Mouse (Mus musculus): ENCODE results near the gene Erich3. TPM values are rescaled to one million over a fixed set of nuclear protein-coding genes. Genes with fewer than 3 reads are reported as not detected.
A peak's percentile ranks its signal among the peaks of the same experiment; 100 is the strongest.

Gene Erich3
- polyA plus RNA-seq, 1 experiment from 2014 or later = 0.10 TPM

GRCm38 (mm10) chr3:154741496-154741895 is 77.8 kb downstream of the Erich3 start:
- H3K4me1 ChIP-seq (ENCODE audit: control insufficient read depth, insufficient read depth, low read length) = no peaks in the 10 kb centered on the region
- no peak overlapping the region for H3K27ac ChIP-seq (ENCODE audit: low read length)
- no peaks in the 10 kb centered on the region for H3K36me3 ChIP-seq (ENCODE audit: control insufficient read depth, insufficient read depth, low read length)
- no peak for ATAC-seq (ENCODE audit: insufficient read depth, low FRiP score)
- H3K4me3 ChIP-seq (replicated peaks; ENCODE audit: low read length) = no peak overlapping the region
- WGBS = 69% methylated on average over 5 of the region's 5 CpGs
- no peaks in the 10 kb centered on the region for H3K9me3 ChIP-seq (replicated peaks; ENCODE audit: control insufficient read depth, low read length)
- no peak overlapping the region for H3K9ac ChIP-seq (ENCODE audit: low read length)
- no peaks in the 10 kb centered on the region for H3K27me3 ChIP-seq (ENCODE audit: control insufficient read depth, insufficient read depth, low read length)
- no peak overlapping the region for H3K4me2 ChIP-seq (ENCODE audit: low read depth, low read length)

GRCm38 (mm10) chr3:154742927-154743326 is 79.3 kb downstream of the Erich3 start:
- Histone ChIP-seq H3K4me3 (replicated peaks; ENCODE audit: low read length) (no peak overlapping the region), H3K27me3 (ENCODE audit: control insufficient read depth, insufficient read depth, low read length) (no peaks in the 10 kb centered on the region), H3K36me3 (ENCODE audit: control insufficient read depth, insufficient read depth, low read length) (no peaks in the 10 kb centered on the region), H3K9ac (ENCODE audit: low read length) (no peak overlapping the region), H3K9me3 (replicated peaks; ENCODE audit: control insufficient read depth, low read length) (no peaks in the 10 kb centered on the region), H3K4me2 (ENCODE audit: low read depth, low read length) (no peak overlapping the region), H3K4me1 (ENCODE audit: control insufficient read depth, insufficient read depth, low read length) (no peaks in the 10 kb centered on the region), H3K27ac (ENCODE audit: low read length) (no peak overlapping the region)
- WGBS = 58% methylated on average over 5 of the region's 5 CpGs
- no peak for ATAC-seq (ENCODE audit: insufficient read depth, low FRiP score)

- Histone ChIP-seq H3K4me1 (ENCODE audit: control insufficient read depth, insufficient read depth, low read length) (no peaks in the 10 kb centered on the region), H3K4me2 (ENCODE audit: low read depth, low read length) (no peak overlapping the region), H3K27ac (ENCODE audit: low read length) (no peak overlapping the region), H3K4me3 (replicated peaks; ENCODE audit: low read length) (no peak overlapping the region), H3K27me3 (ENCODE audit: control insufficient read depth, insufficient read depth, low read length) (no peaks in the 10 kb centered on the region), H3K9ac (ENCODE audit: low read length) (no peak overlapping the region), H3K9me3 (replicated peaks; ENCODE audit: control insufficient read depth, low read length) (no peaks in the 10 kb centered on the region), H3K36me3 (ENCODE audit: control insufficient read depth, insufficient read depth, low read length) (no peaks in the 10 kb centered on the region)
- no peak for ATAC-seq (ENCODE audit: insufficient read depth, low FRiP score)
- WGBS = 84% methylated on average over 2 of the region's 2 CpGs
These were observed 80.7 kb downstream of the Erich3 start for GRCm38 (mm10) chr3:154744317-154744716.

GRCm38 (mm10) chr3:154754505-154754904 is 90.8 kb downstream of the Erich3 start:
- Histone ChIP-seq H3K9ac (ENCODE audit: low read length) (no peak overlapping the region), H3K4me2 (ENCODE audit: low read depth, low read length) (no peak overlapping the region), H3K36me3 (ENCODE audit: control insufficient read depth, insufficient read depth, low read length) (no peaks in the 10 kb centered on the region), H3K27ac (ENCODE audit: low read length) (no peak overlapping the region), H3K4me1 (ENCODE audit: control insufficient read depth, insufficient read depth, low read length) (no peaks in the 10 kb centered on the region), H3K9me3 (replicated peaks; ENCODE audit: control insufficient read depth, low read length) (no peaks in the 10 kb centered on the region), H3K27me3 (ENCODE audit: control insufficient read depth, insufficient read depth, low read length) (no peaks in the 10 kb centered on the region), H3K4me3 (replicated peaks; ENCODE audit: low read length) (no peak overlapping the region)
- peak; percentile 53; the same call in 1 of the 2 replicates for ATAC-seq (ENCODE audit: insufficient read depth, low FRiP score)
- 45% methylated on average over 3 of the region's 3 CpGs for WGBS

GRCm38 (mm10) chr3:154755225-154755624 is 91.6 kb downstream of the Erich3 start:
- no peak overlapping the region for H3K4me3 ChIP-seq (replicated peaks; ENCODE audit: low read length)
- 75% methylated on average over 3 of the region's 3 CpGs for WGBS
- no peak overlapping the region for H3K9ac ChIP-seq (ENCODE audit: low read length)
- H3K27me3 ChIP-seq (ENCODE audit: control insufficient read depth, insufficient read depth, low read length) = no peaks in the 10 kb centered on the region
- H3K27ac ChIP-seq (ENCODE audit: low read length) = no peak overlapping the region
- H3K36me3 ChIP-seq (ENCODE audit: control insufficient read depth, insufficient read depth, low read length) = no peaks in the 10 kb centered on the region
- no peaks in the 10 kb centered on the region for H3K4me1 ChIP-seq (ENCODE audit: control insufficient read depth, insufficient read depth, low read length)
- no peak overlapping the region for H3K4me2 ChIP-seq (ENCODE audit: low read depth, low read length)
- ATAC-seq (ENCODE audit: insufficient read depth, low FRiP score) = no peak
- H3K9me3 ChIP-seq (replicated peaks; ENCODE audit: control insufficient read depth, low read length) = no peaks in the 10 kb centered on the region

- 77% methylated on average over 3 of the region's 3 CpGs for WGBS
- Histone ChIP-seq H3K4me2 (ENCODE audit: low read depth, low read length) (no peak overlapping the region), H3K4me1 (ENCODE audit: control insufficient read depth, insufficient read depth, low read length) (no peaks in the 10 kb centered on the region), H3K9me3 (replicated peaks; ENCODE audit: control insufficient read depth, low read length) (no peaks in the 10 kb centered on the region), H3K27ac (ENCODE audit: low read length) (no peak overlapping the region), H3K36me3 (ENCODE audit: control insufficient read depth, insufficient read depth, low read length) (no peaks in the 10 kb centered on the region), H3K9ac (ENCODE audit: low read length) (no peak overlapping the region), H3K27me3 (ENCODE audit: control insufficient read depth, insufficient read depth, low read length) (no peaks in the 10 kb centered on the region), H3K4me3 (replicated peaks; ENCODE audit: low read length) (no peak overlapping the region)
- no peak for ATAC-seq (ENCODE audit: insufficient read depth, low FRiP score)
These were observed 94.4 kb downstream of the Erich3 start for GRCm38 (mm10) chr3:154758089-154758488.

GRCm38 (mm10) chr3:154761108-154761507 is 97.4 kb downstream of the Erich3 start:
- H3K27me3 ChIP-seq (ENCODE audit: control insufficient read depth, insufficient read depth, low read length) = no peaks in the 10 kb centered on the region
- H3K4me1 ChIP-seq (ENCODE audit: control insufficient read depth, insufficient read depth, low read length) = no peaks in the 10 kb centered on the region
- H3K27ac ChIP-seq (ENCODE audit: low read length) = no peak overlapping the region
- 81% methylated on average over 3 of the region's 3 CpGs for WGBS
- ATAC-seq (ENCODE audit: insufficient read depth, low FRiP score) = no peak
- no peak overlapping the region for H3K4me2 ChIP-seq (ENCODE audit: low read depth, low read length)
- no peaks in the 10 kb centered on the region for H3K36me3 ChIP-seq (ENCODE audit: control insufficient read depth, insufficient read depth, low read length)
- H3K9me3 ChIP-seq (replicated peaks; ENCODE audit: control insufficient read depth, low read length) = no peaks in the 10 kb centered on the region
- no peak overlapping the region for H3K4me3 ChIP-seq (replicated peaks; ENCODE audit: low read length)
- no peak overlapping the region for H3K9ac ChIP-seq (ENCODE audit: low read length)

- no peak overlapping the region for H3K27ac ChIP-seq (ENCODE audit: low read length)
These were observed 99.7 kb downstream of the Erich3 start for GRCm38 (mm10) chr3:154763374-154763773.

GRCm38 (mm10) chr3:154764115-154764514 is 100.5 kb downstream of the Erich3 start:
- ATAC-seq (ENCODE audit: insufficient read depth, low FRiP score) = no peak
- 76% methylated on average over 7 of the region's 7 CpGs for WGBS
- H3K27ac ChIP-seq (ENCODE audit: low read length) = no peak overlapping the region
- H3K9ac ChIP-seq (ENCODE audit: low read length) = no peak overlapping the region
- H3K4me1 ChIP-seq (ENCODE audit: control insufficient read depth, insufficient read depth, low read length) = no peaks in the 10 kb centered on the region
- no peaks in the 10 kb centered on the region for H3K9me3 ChIP-seq (replicated peaks; ENCODE audit: control insufficient read depth, low read length)
- H3K4me3 ChIP-seq (replicated peaks; ENCODE audit: low read length) = no peak overlapping the region
- no peak overlapping the region for H3K4me2 ChIP-seq (ENCODE audit: low read depth, low read length)
- no peaks in the 10 kb centered on the region for H3K27me3 ChIP-seq (ENCODE audit: control insufficient read depth, insufficient read depth, low read length)
- no peaks in the 10 kb centered on the region for H3K36me3 ChIP-seq (ENCODE audit: control insufficient read depth, insufficient read depth, low read length)

More at GRCm38 (mm10) chr3:154763374-154763773, 99.7 kb downstream of the Erich3 start:
- Histone ChIP-seq H3K4me2 (ENCODE audit: low read depth, low read length) (no peak overlapping the region), H3K36me3 (ENCODE audit: control insufficient read depth, insufficient read depth, low read length) (no peaks in the 10 kb centered on the region), H3K9ac (ENCODE audit: low read length) (no peak overlapping the region), H3K9me3 (replicated peaks; ENCODE audit: control insufficient read depth, low read length) (no peaks in the 10 kb centered on the region), H3K27me3 (ENCODE audit: control insufficient read depth, insufficient read depth, low read length) (no peaks in the 10 kb centered on the region), H3K4me3 (replicated peaks; ENCODE audit: low read length) (no peak overlapping the region), H3K4me1 (ENCODE audit: control insufficient read depth, insufficient read depth, low read length) (no peaks in the 10 kb centered on the region)
- 67% methylated on average over 9 of the region's 9 CpGs for WGBS
- ATAC-seq (ENCODE audit: insufficient read depth, low FRiP score) = no peak

- WGBS = 79% methylated on average over 4 of the region's 4 CpGs
- Histone ChIP-seq H3K36me3 (ENCODE audit: control insufficient read depth, insufficient read depth, low read length) (no peaks in the 10 kb centered on the region), H3K27me3 (ENCODE audit: control insufficient read depth, insufficient read depth, low read length) (no peaks in the 10 kb centered on the region), H3K9ac (ENCODE audit: low read length) (no peak overlapping the region), H3K4me2 (ENCODE audit: low read depth, low read length) (no peak overlapping the region), H3K4me3 (replicated peaks; ENCODE audit: low read length) (no peak overlapping the region), H3K9me3 (replicated peaks; ENCODE audit: control insufficient read depth, low read length) (no peaks in the 10 kb centered on the region), H3K27ac (ENCODE audit: low read length) (no peak overlapping the region), H3K4me1 (ENCODE audit: control insufficient read depth, insufficient read depth, low read length) (no peaks in the 10 kb centered on the region)
- no peak for ATAC-seq (ENCODE audit: insufficient read depth, low FRiP score)
These were observed 102.7 kb downstream of the Erich3 start for GRCm38 (mm10) chr3:154766321-154766720.

Data from stomach, embryonic 16.5 days (tissue).